Mouse (Mus musculus) forebrain, embryonic 13.5 days (tissue): Measurements from ENCODE around the gene Utp18. TPM values are rescaled to one million over a fixed set of nuclear protein-coding genes. Genes with fewer than 3 reads are reported as not detected.

ENCODE experiments used
- ATAC-seq: fragments of 200-750 bp; cut with Nextera tagmentation; 2 replicates; pipeline ENCODE4 v1.8.0; 2017
- H3K27ac ChIP-seq: fragments of 300-500 bp; sonication (generic); 2 replicates; pipeline ENCODE4 v1.5.1; 2015; ENCODE audit warnings: inconsistent platforms, mild to moderate bottlenecking, moderate library complexity
- H3K27me3 ChIP-seq: fragments of 300-500 bp; sonication (generic); 2 replicates; pipeline ENCODE4 v1.6.1; 2015; ENCODE audit warnings: mild to moderate bottlenecking, inconsistent platforms
- H3K36me3 ChIP-seq: fragments of 300-500 bp; sonication (generic); 2 replicates; pipeline ENCODE4 v1.6.1; 2015; ENCODE audit warnings: mild to moderate bottlenecking, inconsistent platforms; ENCODE audit not compliant: poor library complexity, severe bottlenecking
- H3K4me1 ChIP-seq: fragments of 300-500 bp; sonication (generic); 2 replicates; pipeline ENCODE4 v1.6.1; 2015; ENCODE audit warnings: inconsistent platforms
- H3K4me2 ChIP-seq: fragments of 300-500 bp; sonication (generic); 2 replicates; pipeline ENCODE4 v1.6.1; 2015; ENCODE audit warnings: inconsistent platforms, mild to moderate bottlenecking, moderate library complexity
- H3K4me3 ChIP-seq: fragments of 300-500 bp; sonication (generic); 2 replicates; pipeline ENCODE4 v1.5.1; 2015; ENCODE audit warnings: mild to moderate bottlenecking, inconsistent platforms
- H3K9ac ChIP-seq: fragments of 300-500 bp; sonication (generic); 2 replicates; pipeline ENCODE4 v1.6.1; 2015; ENCODE audit warnings: mild to moderate bottlenecking, inconsistent platforms
- H3K9me3 ChIP-seq: fragments of 300-500 bp; sonication (generic); replicated peaks from 2 replicates; pipeline ENCODE4 v1.6.1; 2016; ENCODE audit warnings: inconsistent platforms
- WGBS: fragments of 180-500 bp; shearing (Covaris S2); methylation state at CpG from one replicate; pipeline ENCODE4 v1.1.7; 2015; 5-methylcytosine and 5-hydroxymethylcytosine counted together
- polyA plus RNA-seq: library from polyadenylated mRNA; unstranded; fragments of >200 nt; fragmentation: Nextera tagmentation; extraction: Ambion mirVana; gene quantifications from 2 replicates; pipeline ENCODE4 v1.2.1, GENCODE M21; 2015

The Utp18 gene
- polyA plus RNA-seq, 1 experiment from 2014 or later = 37.1 TPM

GRCm38 (mm10) chr11:93821533-93821932 is 64.0 kb downstream of the Utp18 start:
- H3K9me3 ChIP-seq = no peaks in the 10 kb centered on the region
- H3K4me2 ChIP-seq = no peak overlapping the region
- H3K9ac ChIP-seq = no peak overlapping the region
- no peak overlapping the region for H3K4me3 ChIP-seq
- WGBS = 79% methylated on average over 2 of the region's 2 CpGs
- no peaks in the 10 kb centered on the region for H3K27me3 ChIP-seq
- H3K4me1 ChIP-seq = peaks cover 37% of the 10 kb centered on the region
- H3K27ac ChIP-seq = 0 out of 2 replicates have a peak overlapping the region, but pooled peaks have one; percentile 12
- ATAC-seq = no peak
- H3K36me3 ChIP-seq = no peaks in the 10 kb centered on the region

- no peaks in the 10 kb centered on the region for H3K9me3 ChIP-seq
- no peaks in the 10 kb centered on the region for H3K27me3 ChIP-seq
- ATAC-seq = peak; percentile 74
- no peak overlapping the region for H3K9ac ChIP-seq
- H3K4me2 ChIP-seq = 0 out of 2 replicates have a peak overlapping the region, but pooled peaks have one; percentile 15
- H3K4me1 ChIP-seq = peaks cover 37% of the 10 kb centered on the region
- no peak overlapping the region for H3K4me3 ChIP-seq
- 53% methylated on average over 15 of the region's 15 CpGs for WGBS
- H3K36me3 ChIP-seq = no peaks in the 10 kb centered on the region
- peak overlapping the region; percentile 59 for H3K27ac ChIP-seq
Measured at GRCm38 (mm10) chr11:93817966-93818738, 67.4 kb downstream of the Utp18 start.

GRCm38 (mm10) chr11:93812955-93813354 is 72.6 kb downstream of the Utp18 start:
- no peaks in the 10 kb centered on the region for H3K9me3 ChIP-seq
- 74% methylated on average over 4 of the region's 4 CpGs for WGBS
- H3K9ac ChIP-seq = no peak overlapping the region
- no peak overlapping the region for H3K4me3 ChIP-seq
- no peak for ATAC-seq
- no peak overlapping the region for H3K27ac ChIP-seq
- no peak overlapping the region for H3K4me2 ChIP-seq
- H3K36me3 ChIP-seq = no peaks in the 10 kb centered on the region
- peaks cover 6% of the 10 kb centered on the region; the same call in 1 of the 2 replicates for H3K4me1 ChIP-seq
- H3K27me3 ChIP-seq = no peaks in the 10 kb centered on the region

GRCm38 (mm10) chr11:93812125-93812868 is 73.3 kb downstream of the Utp18 start:
- Histone ChIP-seq H3K9ac (no peak overlapping the region), H3K4me3 (no peak overlapping the region), H3K4me1 (no peaks in the 10 kb centered on the region), H3K27me3 (no peaks in the 10 kb centered on the region), H3K4me2 (no peak overlapping the region), H3K36me3 (no peaks in the 10 kb centered on the region), H3K9me3 (no peaks in the 10 kb centered on the region), H3K27ac (no peak overlapping the region)
- 38% methylated on average over 11 of the region's 11 CpGs for WGBS
- peak; percentile 79 for ATAC-seq

Other genes starting within 250 kb of the Utp18 start
- gene Mbtd1, start 86 bp upstream of the Utp18 start, polyA plus RNA-seq = 46.0 and 51.1 TPM in 2 replicates
- gene Nme2, start 70.5 kb upstream of the Utp18 start, polyA plus RNA-seq = 98.8 and 116 TPM in 2 replicates
- gene Gm20390, start 82.5 kb upstream of the Utp18 start, polyA plus RNA-seq = 455 and 467 TPM in 2 replicates
- 319 and 332 TPM in 2 replicates for gene Nme1, start 82.8 kb upstream of the Utp18 start, polyA plus RNA-seq
- 89.3 and 93.1 TPM in 2 replicates for gene Spag9, start 110.3 kb upstream of the Utp18 start, polyA plus RNA-seq